Mouse (Mus musculus) embryonic facial prominence, embryonic 15.5 days (tissue): ENCODE measurements around the gene Ablim1. TPM values are rescaled to one million over a fixed set of nuclear protein-coding genes. Genes with fewer than 3 reads are reported as not detected.

Experiments
- ATAC-seq: fragments of 200-750 bp; cut with Nextera tagmentation; 2 replicates; pipeline ENCODE4 v1.8.0; 2017; ENCODE audit warnings: low read depth, moderate TSS enrichment; ENCODE audit not compliant: insufficient number of reproducible peaks, low FRiP score, low TSS enrichment
- H3K27ac ChIP-seq: fragments of 300-500 bp; sonication (generic); replicated peaks from 2 replicates; pipeline ENCODE4 v1.5.1; 2015; ENCODE audit warnings: mild to moderate bottlenecking, inconsistent platforms
- H3K27me3 ChIP-seq: fragments of 300-500 bp; sonication (generic); 2 replicates; pipeline ENCODE4 v1.6.1; 2015; ENCODE audit warnings: inconsistent platforms
- H3K36me3 ChIP-seq: fragments of 300-500 bp; sonication (generic); 2 replicates; pipeline ENCODE4 v1.6.1; 2015; ENCODE audit warnings: mild to moderate bottlenecking, inconsistent platforms
- H3K4me1 ChIP-seq: fragments of 300-500 bp; sonication (generic); 2 replicates; pipeline ENCODE4 v1.6.1; 2015; ENCODE audit warnings: inconsistent platforms
- H3K4me2 ChIP-seq: fragments of 300-500 bp; sonication (generic); replicated peaks from 2 replicates; pipeline ENCODE4 v1.6.1; 2015; ENCODE audit warnings: mild to moderate bottlenecking, inconsistent platforms
- H3K4me3 ChIP-seq: fragments of 300-500 bp; sonication (generic); replicated peaks from 2 replicates; pipeline ENCODE4 v1.5.1; 2015; ENCODE audit warnings: mild to moderate bottlenecking, inconsistent platforms
- H3K9ac ChIP-seq: fragments of 300-500 bp; sonication (generic); 2 replicates; pipeline ENCODE4 v1.6.1; 2015; ENCODE audit warnings: inconsistent platforms
- H3K9me3 ChIP-seq: fragments of 300-500 bp; sonication (generic); replicated peaks from 2 replicates; pipeline ENCODE4 v1.6.1; 2016; ENCODE audit warnings: inconsistent platforms
- WGBS: fragments of 180-500 bp; shearing (Covaris S2); methylation state at CpG from one replicate; pipeline ENCODE4 v1.1.7; 2015; 5-methylcytosine and 5-hydroxymethylcytosine counted together
- polyA plus RNA-seq: library from polyadenylated mRNA; unstranded; fragments of >200 nt; fragmentation: Nextera tagmentation; extraction: Ambion mirVana; gene quantifications from 2 replicates; pipeline ENCODE4 v1.2.1, GENCODE M21; 2015

Ablim1 gene
- polyA plus RNA-seq, 1 experiment from 2014 or later, result 71.3 TPM

DNA sequence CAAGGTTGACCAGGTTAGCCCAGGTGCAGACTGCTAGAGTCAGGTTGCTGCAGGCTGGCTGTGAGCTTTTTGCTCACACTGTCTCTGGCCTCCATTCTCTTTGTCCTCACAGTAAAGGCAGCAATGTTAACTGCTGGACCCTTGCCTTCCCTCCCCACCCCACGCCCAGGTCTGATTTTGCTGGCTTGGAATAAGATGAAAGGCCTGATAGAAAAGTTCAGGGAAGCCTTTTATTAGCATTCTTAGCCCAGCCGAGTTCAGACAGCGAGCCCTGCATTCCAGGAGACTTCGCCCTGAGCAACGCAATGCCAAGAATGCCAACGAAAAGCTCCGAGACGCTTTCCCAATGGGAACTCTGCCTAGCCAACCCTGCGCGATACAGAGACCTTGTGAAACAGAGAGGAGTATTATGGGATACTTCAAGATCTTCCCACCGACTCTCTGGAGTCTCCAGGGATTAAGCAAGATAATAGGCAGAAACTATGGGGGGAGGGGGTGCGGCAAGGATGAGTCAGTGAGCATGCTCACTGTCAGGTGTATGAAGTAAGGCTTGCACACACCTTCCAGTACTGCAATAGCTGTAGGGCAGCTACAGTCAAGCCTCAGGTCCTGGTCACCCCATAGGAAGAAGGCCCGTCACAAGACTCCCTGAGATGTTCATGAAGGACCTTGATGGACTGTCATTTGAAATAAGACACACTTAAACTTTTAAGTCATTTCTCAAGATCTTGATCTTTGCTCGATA is 324.2 kb downstream of the Ablim1 start:
- Histone ChIP-seq H3K27me3 (no peaks in the 10 kb centered on the region), H3K9me3 (no peaks in the 10 kb centered on the region), H3K4me3 (no peak overlapping the region), H3K36me3 (no peaks in the 10 kb centered on the region), H3K9ac (no peak overlapping the region), H3K4me1 (peaks cover 28% of the 10 kb centered on the region), H3K4me2 (no peak overlapping the region; the same call in 1 of the 2 replicates), H3K27ac (peak overlapping the region; percentile 68)
- 26% methylated on average over 14 of the region's 14 CpGs for WGBS
- ATAC-seq, result peak; percentile 61

DNA sequence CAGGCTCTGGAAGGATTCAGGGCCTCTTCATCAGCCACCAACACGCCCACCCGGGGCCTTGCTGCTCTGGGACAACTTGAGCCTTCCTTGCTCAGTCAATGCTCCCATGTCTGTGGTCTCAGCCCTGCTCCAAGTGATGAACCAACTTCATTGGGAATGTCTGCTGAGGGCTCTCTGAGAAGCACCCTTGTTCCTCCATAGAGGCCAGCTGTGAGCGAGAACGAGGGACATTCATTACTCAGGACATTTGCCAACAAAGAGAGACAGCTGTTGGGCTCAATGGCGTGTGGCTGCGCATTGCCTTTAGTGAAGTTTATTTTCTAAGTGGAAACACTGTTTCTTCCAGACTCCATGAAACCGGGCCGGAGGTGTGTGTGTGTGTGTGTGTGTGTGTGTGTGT is 325.5 kb downstream of the Ablim1 start:
- H3K9ac ChIP-seq, result no peak overlapping the region
- peak overlapping the region; percentile 23 for H3K27ac ChIP-seq
- H3K27me3 ChIP-seq, result no peaks in the 10 kb centered on the region
- H3K4me1 ChIP-seq, result peaks cover 31% of the 10 kb centered on the region
- WGBS, result 68% methylated on average over 8 of the region's 8 CpGs
- H3K9me3 ChIP-seq, result no peaks in the 10 kb centered on the region
- no peak overlapping the region for H3K4me3 ChIP-seq
- no peaks in the 10 kb centered on the region for H3K36me3 ChIP-seq
- ATAC-seq, result no peak
- no peak overlapping the region for H3K4me2 ChIP-seq

DNA sequence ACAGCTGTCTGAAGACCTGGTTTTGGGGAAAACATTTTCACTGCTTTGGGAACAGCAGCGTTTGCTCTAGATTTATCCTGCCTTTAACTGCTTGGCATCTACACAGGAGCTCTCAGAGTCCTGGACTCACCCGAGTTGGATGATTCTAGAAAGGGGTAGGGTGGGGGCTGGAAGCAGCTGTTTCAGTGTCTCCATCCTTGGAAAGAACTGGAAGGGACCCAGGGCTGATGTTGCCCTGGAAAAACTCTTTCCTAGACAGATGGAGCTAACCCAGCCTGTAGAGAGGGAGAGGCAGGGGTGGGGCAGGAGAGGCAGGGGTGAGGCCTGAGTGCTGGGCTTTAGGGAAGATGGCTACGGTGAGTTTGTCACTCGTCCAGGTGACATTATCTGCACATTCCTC is 330.5 kb downstream of the Ablim1 start:
- Histone ChIP-seq H3K4me1 (peaks cover 28% of the 10 kb centered on the region), H3K9ac (no peak overlapping the region), H3K4me2 (no peak overlapping the region), H3K27me3 (no peaks in the 10 kb centered on the region), H3K27ac (peak overlapping the region; percentile 66), H3K4me3 (no peak overlapping the region), H3K9me3 (no peaks in the 10 kb centered on the region), H3K36me3 (no peaks in the 10 kb centered on the region)
- WGBS, result 38% methylated on average over 4 of the region's 4 CpGs
- ATAC-seq, result peak; percentile 65; the same call in 1 of the 2 replicates

DNA sequence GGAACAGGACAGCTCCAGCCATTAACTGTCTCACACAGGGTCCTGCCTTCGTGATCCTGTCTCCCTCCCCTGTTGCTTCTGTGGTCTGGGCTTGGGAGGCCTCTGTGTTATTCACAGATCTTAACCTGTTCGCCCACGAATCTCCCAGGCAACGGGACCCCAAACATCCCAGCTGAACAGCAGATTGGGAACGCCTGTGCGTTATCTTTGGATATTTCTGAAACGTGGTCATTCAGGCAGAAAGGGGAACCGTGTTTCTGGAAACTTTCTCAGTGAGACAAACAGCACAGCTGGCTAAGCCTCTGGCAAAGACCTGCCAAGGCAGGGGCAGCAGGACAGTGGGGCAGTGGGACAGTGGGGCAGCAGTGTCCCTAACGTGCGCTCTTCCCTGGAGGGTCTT is 331.0 kb downstream of the Ablim1 start:
- peak overlapping the region; percentile 66 for H3K27ac ChIP-seq
- H3K4me3 ChIP-seq, result no peak overlapping the region
- peaks cover 24% of the 10 kb centered on the region for H3K4me1 ChIP-seq
- H3K9me3 ChIP-seq, result no peaks in the 10 kb centered on the region
- no peak for ATAC-seq
- H3K27me3 ChIP-seq, result no peaks in the 10 kb centered on the region
- WGBS, result 54% methylated on average over 10 of the region's 10 CpGs
- no peaks in the 10 kb centered on the region for H3K36me3 ChIP-seq
- no peak overlapping the region for H3K4me2 ChIP-seq
- H3K9ac ChIP-seq, result no peak overlapping the region

Other genes starting within 250 kb of the Ablim1 start
- 15.3 and 16.3 TPM in 2 replicates for gene Fam160b1, start 45.8 kb upstream of the Ablim1 start, polyA plus RNA-seq
- gene Trub1, start 138.0 kb upstream of the Ablim1 start, polyA plus RNA-seq, result 21.7 and 24.1 TPM in 2 replicates